Mouse (Mus musculus) ES-E14 (cell line): Measurements from ENCODE around the gene Zbtb5.

Source experiments
- CHD2 ChIP-seq: IDR thresholded peaks from 2 replicates; pipeline ENCODE4 v1.6.1; 2014; ENCODE audit warnings: mild to moderate bottlenecking, low read depth, low read length, inconsistent platforms
- HCFC1 ChIP-seq: IDR thresholded peaks from 2 replicates; pipeline ENCODE4 v1.6.1; 2012; ENCODE audit warnings: low read length, inconsistent platforms, borderline replicate concordance; ENCODE audit not compliant: insufficient read depth

- TF ChIP-seq HCFC1, result no peak
- TF ChIP-seq CHD2, result no peak
Measured at GRCm38 (mm10) chr4:44990560-44990959, 21.7 kb downstream of the Zbtb5 start.
